Mouse (Mus musculus): ENCODE measurements around the gene Galm.
"Not testable (repeated sequence)": the region's sequence is repeated elsewhere in the genome, so short reads cannot be mapped to it uniquely, and the experiment has no call there.

Gene Galm

GRCm38 (mm10) chr17:80165741-80166140, 38.5 kb downstream of the Galm start:
- DNase-seq (ENCODE audit: low read depth), result peak; percentile 92

GRCm38 (mm10) chr17:80166346-80166745, 39.1 kb downstream of the Galm start:
- no peak for DNase-seq (ENCODE audit: low read depth)

- no peak for DNase-seq (ENCODE audit: low read depth)
Measured at GRCm38 (mm10) chr17:80167436-80167835, 40.2 kb downstream of the Galm start.

- DNase-seq (ENCODE audit: low read depth), result no peak
Measured at GRCm38 (mm10) chr17:80167851-80168251, 40.6 kb downstream of the Galm start.

GRCm38 (mm10) chr17:80168425-80169182, 41.3 kb downstream of the Galm start:
- peak; percentile 20 for DNase-seq (ENCODE audit: low read depth)

GRCm38 (mm10) chr17:80169792-80170191, 42.5 kb downstream of the Galm start:
- DNase-seq (ENCODE audit: low read depth), result no peak

- DNase-seq (ENCODE audit: low read depth), result no peak
Measured at GRCm38 (mm10) chr17:80170951-80171350, 43.7 kb downstream of the Galm start.

GRCm38 (mm10) chr17:80171948-80172347, 44.7 kb downstream of the Galm start:
- DNase-seq (ENCODE audit: low read depth), result no peak

- no peak for DNase-seq (ENCODE audit: low read depth)
Measured at GRCm38 (mm10) chr17:80172761-80173160, 45.5 kb downstream of the Galm start.

- no peak for DNase-seq (ENCODE audit: low read depth)
Measured at GRCm38 (mm10) chr17:80173708-80174107, 46.4 kb downstream of the Galm start.

GRCm38 (mm10) chr17:80174146-80174545, 46.9 kb downstream of the Galm start:
- no peak for DNase-seq (ENCODE audit: low read depth)

- no peak for DNase-seq (ENCODE audit: low read depth)
Measured at GRCm38 (mm10) chr17:80174699-80175385, 47.6 kb downstream of the Galm start.

GRCm38 (mm10) chr17:80175386-80175739, 48.1 kb downstream of the Galm start:
- DNase-seq (ENCODE audit: low read depth), result no peak

- no peak for DNase-seq (ENCODE audit: low read depth)
Measured at GRCm38 (mm10) chr17:80175966-80176365, 48.7 kb downstream of the Galm start.

GRCm38 (mm10) chr17:80178846-80179245, 51.6 kb downstream of the Galm start:
- DNase-seq (ENCODE audit: low read depth), result not testable (repeated sequence)

- no peak for DNase-seq (ENCODE audit: low read depth)
Measured at GRCm38 (mm10) chr17:80179959-80180358, 52.7 kb downstream of the Galm start.

- DNase-seq (ENCODE audit: low read depth), result no peak
Measured at GRCm38 (mm10) chr17:80180468-80180867, 53.2 kb downstream of the Galm start.

GRCm38 (mm10) chr17:80183615-80184014, 56.3 kb downstream of the Galm start:
- no peak for DNase-seq (ENCODE audit: low read depth)

- DNase-seq (ENCODE audit: low read depth), result no peak
Measured at GRCm38 (mm10) chr17:80193075-80193474, 65.8 kb downstream of the Galm start.

- DNase-seq (ENCODE audit: low read depth), result no peak
Measured at GRCm38 (mm10) chr17:80199160-80199778, 72.0 kb downstream of the Galm start.

- DNase-seq (ENCODE audit: low read depth), result no peak
Measured at GRCm38 (mm10) chr17:80205657-80206056, 78.4 kb downstream of the Galm start.

- no peak for DNase-seq (ENCODE audit: low read depth)
Measured at GRCm38 (mm10) chr17:80206301-80206670, 79.0 kb downstream of the Galm start.
